Mouse (Mus musculus): ENCODE data around the gene Disp2.

- TF ChIP-seq CTCF (IDR thresholded peaks at IDR 0.05; ENCODE audit: control insufficient read depth, insufficient read depth, low read length) = no peak
- TF ChIP-seq POLR2A (IDR thresholded peaks at IDR 0.05; ENCODE audit: borderline replicate concordance, control insufficient read depth, low read depth, low read length) = no peak
Observed at GRCm38 (mm10) chr2:118790221-118790550, 10.7 kb downstream of the Disp2 start.

Data from bone marrow, adult 2 months (tissue).